ENCODE assay signal across 12 mouse cellular contexts in genomic region chr11:87753891-87754501, GRCm38 (mm10). TPM values are rescaled to one million over a fixed set of nuclear protein-coding genes. Genes with fewer than 3 reads are reported as not detected.
DNase-seq lines count a peak whose midpoint lies in the region; ATAC-seq and TF ChIP-seq lines count a peak whose summit lies in the region.
"Had no signal": no experiment of that assay in that cellular context is flagged by ENCODE, and none has a peak within 500 bp of the region (broad histone marks: within the 10 kb centered on the region; RNA-seq: fewer than 3 reads in every experiment).

No protein-coding gene starts in this region.

- H3K9me3 ChIP-seq in lung, embryonic 14.5 days (ENCODE audit: low read depth, low read length): no peaks in the 10 kb centered on the region
- H3K9me3 ChIP-seq in MEL (replicated peaks; ENCODE audit: insufficient read depth, low read length): no peaks in the 10 kb centered on the region
- no peaks in the 10 kb centered on the region for H3K9me3 ChIP-seq in limb, embryonic 10.5 days (replicated peaks)
- no peaks in the 10 kb centered on the region for H3K9me3 ChIP-seq in forebrain, embryonic 11.5 days (ENCODE audit: control insufficient read depth, low read length)

- DNase-seq in lung, embryonic 14.5 days: no peak
- DNase-seq in lung, postnatal 25 days (ENCODE audit: low spot score): no peak
- DNase-seq in MEL (ENCODE audit: low read depth, low spot score): peak; percentile 90
- no peak for DNase-seq in limb, embryonic 10.5 days (ENCODE audit: low spot score)
- DNase-seq in spleen, postnatal 36 days (ENCODE audit: low spot score in 2 of 2): peak; percentile 46 to 48
- no peak for DNase-seq in urinary bladder, postnatal 36 days (ENCODE audit: low spot score in 2 of 2)
- DNase-seq in forebrain, embryonic 11.5 days (ENCODE audit: low spot score): no peak
- DNase-seq in embryo, embryonic 11 days: no peak
- DNase-seq: adrenal gland, adult 8-10 months; cerebellum, adult 18-20 months had no signal

- TF ChIP-seq POLR2A in MEL (IDR thresholded peaks at IDR 0.05; ENCODE audit: control insufficient read depth in 1 of 2, insufficient read depth in 1 of 2, low read depth in 1 of 2, low read length in 2 of 2, poor library complexity in 1 of 2): peak; percentile 57 to 80; a peak in 3 of 4 replicates

- 81% methylated on average over 5 of the region's 5 CpGs for WGBS in lung, embryonic 14.5 days
- WGBS in limb, embryonic 10.5 days: 89% methylated on average over 5 of the region's 5 CpGs
- 80% methylated on average over 5 of the region's 5 CpGs for WGBS in forebrain, embryonic 11.5 days

- H3K9ac ChIP-seq in lung, embryonic 14.5 days: peak overlapping the region; percentile 6; the same call in 1 of the 2 replicates
- H3K9ac ChIP-seq in MEL (ENCODE audit: control insufficient read depth, low read depth, low read length, poor library complexity, severe bottlenecking): peak overlapping the region; percentile 83
- no peak overlapping the region for H3K9ac ChIP-seq in forebrain, embryonic 11.5 days (ENCODE audit: low read length)

- no peak for TF ChIP-seq CTCF in lung, embryonic 14.5 days (IDR thresholded peaks at IDR 0.05; ENCODE audit: low read depth)
- no peak for TF ChIP-seq CTCF in MEL (IDR thresholded peaks at IDR 0.05 in 2 of 3, conservative IDR thresholded peaks at IDR 0.05 in 1 of 3; ENCODE audit: control insufficient read depth in 1 of 3, insufficient read depth in 1 of 3, low read depth in 2 of 3, low read length in 3 of 3, poor library complexity in 1 of 3, severe bottlenecking in 1 of 3)

- H3K27ac ChIP-seq in lung, embryonic 14.5 days (ENCODE audit: low read depth): no peak overlapping the region
- H3K27ac ChIP-seq in MEL (ENCODE audit: control insufficient read depth, low read depth, low read length): peak overlapping the region; percentile 100
- H3K27ac ChIP-seq in limb, embryonic 10.5 days: peak overlapping the region; percentile 46; the same call in 1 of the 2 replicates
- H3K27ac ChIP-seq in forebrain, embryonic 11.5 days (ENCODE audit: low read depth, low read length): no peak overlapping the region

- H3K27me3 ChIP-seq in lung, embryonic 14.5 days (ENCODE audit: insufficient read depth, low read length): no peaks in the 10 kb centered on the region
- no peaks in the 10 kb centered on the region for H3K27me3 ChIP-seq in MEL (ENCODE audit: control insufficient read depth in 1 of 2, insufficient read depth in 2 of 2, low read length in 2 of 2)
- peaks cover 9% of the 10 kb centered on the region for H3K27me3 ChIP-seq in limb, embryonic 10.5 days (ENCODE audit: low read depth, poor library complexity, severe bottlenecking)
- H3K27me3 ChIP-seq in forebrain, embryonic 11.5 days (ENCODE audit: control insufficient read depth, insufficient read depth, low read length): no peaks in the 10 kb centered on the region

- H3K4me3 ChIP-seq in lung, embryonic 14.5 days (ENCODE audit: low read depth, low read length): no peak overlapping the region
- peak overlapping the region; percentile 32 to 63 for H3K4me3 ChIP-seq in MEL (ENCODE audit: control insufficient read depth in 1 of 2, insufficient read depth in 1 of 2, low read depth in 2 of 2, low read length in 2 of 2)
- no peak overlapping the region for H3K4me3 ChIP-seq in limb, embryonic 10.5 days
- no peak overlapping the region for H3K4me3 ChIP-seq in forebrain, embryonic 11.5 days (ENCODE audit: low read depth, low read length)

- no peak for TF ChIP-seq RAD21 in MEL (IDR thresholded peaks at IDR 0.05; ENCODE audit: low read depth, low read length)

- H3K4me2 ChIP-seq in lung, embryonic 14.5 days: no peak overlapping the region
- H3K4me2 ChIP-seq in forebrain, embryonic 11.5 days (ENCODE audit: low read depth, low read length, severe bottlenecking): no peak overlapping the region

- no peaks in the 10 kb centered on the region for H3K36me3 ChIP-seq in lung, embryonic 14.5 days (ENCODE audit: insufficient read depth)
- peaks cover 2 to 29% of the 10 kb centered on the region in 2 experiments; a peak in 3 of 4 replicates for H3K36me3 ChIP-seq in MEL (ENCODE audit: control insufficient read depth in 1 of 2, insufficient read depth in 2 of 2, low read length in 2 of 2)
- no peaks in the 10 kb centered on the region for H3K36me3 ChIP-seq in limb, embryonic 10.5 days
- H3K36me3 ChIP-seq in forebrain, embryonic 11.5 days (ENCODE audit: control insufficient read depth, insufficient read depth, low read length): no peaks in the 10 kb centered on the region

- no peaks in the 10 kb centered on the region for H3K4me1 ChIP-seq in lung, embryonic 14.5 days (ENCODE audit: insufficient read depth)
- H3K4me1 ChIP-seq in MEL (ENCODE audit: control insufficient read depth in 1 of 2, insufficient read depth in 2 of 2, low read length in 2 of 2): peaks cover 5 to 43% of the 10 kb centered on the region in 2 experiments; a peak in 3 of 4 replicates
- H3K4me1 ChIP-seq in limb, embryonic 10.5 days: peaks cover 16% of the 10 kb centered on the region
- H3K4me1 ChIP-seq in forebrain, embryonic 11.5 days (replicated peaks; ENCODE audit: control insufficient read depth, insufficient read depth, low read length): no peaks in the 10 kb centered on the region

- no peak for TF ChIP-seq EP300 in MEL (IDR thresholded peaks at IDR 0.05; ENCODE audit: low read depth in 1 of 2, low read length in 2 of 2)

- no peak for ATAC-seq in lung, embryonic 14.5 days (ENCODE audit: insufficient read depth)
- ATAC-seq in forebrain, embryonic 11.5 days (replicated peaks; ENCODE audit: low FRiP score): no peak

- H3K79me2 ChIP-seq in MEL (ENCODE audit: control insufficient read depth, insufficient read depth, low read length, poor library complexity): peaks cover 72% of the 10 kb centered on the region

TF ChIP-seq in MEL, 35 proteins besides CTCF, POLR2A, EP300 and RAD21:
- no peak for TF ChIP-seq ZNF384 (IDR thresholded peaks at IDR 0.05; ENCODE audit: low read depth, low read length)
- no peak for TF ChIP-seq MEF2A (IDR thresholded peaks at IDR 0.05; ENCODE audit: extremely low read depth, insufficient replicate concordance, low read depth, low read length, poor library complexity, severe bottlenecking)
- TF ChIP-seq MAZ (IDR thresholded peaks at IDR 0.05; ENCODE audit: low read depth, low read length): no peak
- no peak for TF ChIP-seq POLR2AphosphoS2 (IDR thresholded peaks at IDR 0.05; ENCODE audit: low read length)
- TF ChIP-seq KAT2A (conservative IDR thresholded peaks at IDR 0.05; ENCODE audit: low read depth, low read length): no peak
- TF ChIP-seq TBP (IDR thresholded peaks at IDR 0.05; ENCODE audit: low read depth, low read length): peak; percentile 95
- TF ChIP-seq GATA1 (IDR thresholded peaks at IDR 0.05; ENCODE audit: low read depth, low read length): no peak
- TF ChIP-seq MXI1 (IDR thresholded peaks at IDR 0.05; ENCODE audit: low read depth, low read length): no peak
- no peak for TF ChIP-seq MYB (IDR thresholded peaks at IDR 0.05; ENCODE audit: low read depth, low read length)
- TF ChIP-seq TAL1 (IDR thresholded peaks at IDR 0.05; ENCODE audit: low read length): peak; percentile 94
- TF ChIP-seq ZKSCAN1 (IDR thresholded peaks at IDR 0.05; ENCODE audit: low read depth, low read length): no peak

RNA-seq across cellular contexts. Expression of gene Tspoap1, which starts 6.3 kb away (rescaled TPM):
- 1.5 and 2.5 TPM in 2 replicates for polyA plus RNA-seq in lung, embryonic 14.5 days (2014; fragmentation: Nextera tagmentation; extraction: Ambion mirVana)
- 3.7 and 5.2 TPM in 2 replicates for total RNA-seq in MEL (2012; rRNA removed)
- 1 to 10 TPM in 1 of 2 experiments, not detected in 1; 8.6 TPM for polyA plus RNA-seq in MEL (2012; ENCODE audit: insufficient read depth in 1 of 2, insufficient read length in 2 of 2, low read depth in 1 of 2, low replicate concordance in 2 of 2, missing spikeins in 1 of 2)
- polyA plus RNA-seq in limb, embryonic 10.5 days (2016; fragmentation: Nextera tagmentation; extraction: Ambion mirVana): 0.74 and 2.9 TPM in 2 replicates
- polyA plus RNA-seq in forebrain, embryonic 11.5 days (2014; fragmentation: Nextera tagmentation; extraction: Ambion mirVana): 18.8 and 19.9 TPM in 2 replicates

RNA-seq across cellular contexts. Expression of gene Supt4a, which starts 16.6 kb away (rescaled TPM):
- polyA plus RNA-seq in lung, embryonic 14.5 days (2014; fragmentation: Nextera tagmentation; extraction: Ambion mirVana): 145 and 146 TPM in 2 replicates
- total RNA-seq in MEL (2012; rRNA removed): 301 and 332 TPM in 2 replicates
- polyA plus RNA-seq in MEL (2012; ENCODE audit: insufficient read depth in 1 of 2, insufficient read length in 2 of 2, low read depth in 1 of 2, low replicate concordance in 2 of 2, missing spikeins in 1 of 2): 100 to 1,000 TPM in 1 of 2 experiments, not detected in 1; 223 TPM
- 187 and 191 TPM in 2 replicates for polyA plus RNA-seq in limb, embryonic 10.5 days (2016; fragmentation: Nextera tagmentation; extraction: Ambion mirVana)
- 132 and 133 TPM in 2 replicates for polyA plus RNA-seq in forebrain, embryonic 11.5 days (2014; fragmentation: Nextera tagmentation; extraction: Ambion mirVana)

RNA-seq across cellular contexts. Expression of gene Mpo, which starts 39.4 kb away (rescaled TPM):
- polyA plus RNA-seq in lung, embryonic 14.5 days (2014; fragmentation: Nextera tagmentation; extraction: Ambion mirVana): 0.37 and 0.89 TPM in 2 replicates
- not detected in 2 replicates for total RNA-seq in MEL (2012; rRNA removed)
- polyA plus RNA-seq in MEL (2012; ENCODE audit: insufficient read depth in 1 of 2, insufficient read length in 2 of 2, low read depth in 1 of 2, low replicate concordance in 2 of 2, missing spikeins in 1 of 2): under 1 TPM in 1 of 2 experiments, not detected in 1; 0.13 TPM
- polyA plus RNA-seq in limb, embryonic 10.5 days (2016; fragmentation: Nextera tagmentation; extraction: Ambion mirVana): 2.8 and 4.0 TPM in 2 replicates
- 3.6 and 3.9 TPM in 2 replicates for polyA plus RNA-seq in forebrain, embryonic 11.5 days (2014; fragmentation: Nextera tagmentation; extraction: Ambion mirVana)
- total RNA-seq: adrenal gland, adult 8-10 months; left cerebral cortex, postnatal 14 days had no signal
- polyA plus RNA-seq: inflammation-experienced regulatory T-cells, adult 6 months had no signal

Comparison
In these comparisons a context has a peak if more than half of its experiments do, and no peak if none do; other contexts are left out.
1. DNase-seq: peak in MEL (single experiment) and spleen, postnatal 36 days (2 of 2); none in lung, embryonic 14.5 days (single experiment), lung, postnatal 25 days (single experiment), limb, embryonic 10.5 days (single experiment), urinary bladder, postnatal 36 days (0 of 2), forebrain, embryonic 11.5 days (single experiment) and embryo, embryonic 11 days (single experiment).
2. H3K27ac ChIP-seq: peak in MEL (single experiment) and limb, embryonic 10.5 days (single experiment); none in lung, embryonic 14.5 days (single experiment) and forebrain, embryonic 11.5 days (single experiment).
3. H3K4me3 ChIP-seq: peak in MEL (2 of 2); none in lung, embryonic 14.5 days (single experiment), limb, embryonic 10.5 days (single experiment) and forebrain, embryonic 11.5 days (single experiment).